Mouse (Mus musculus) C3H10T1/2 (cell line): Measurements from ENCODE around the gene Ddo. TPM values are rescaled to one million over a fixed set of nuclear protein-coding genes. Genes with fewer than 3 reads are reported as not detected.

Experiments used
- polyA plus RNA-seq, 2 experiments: library from polyadenylated mRNA; unstranded; fragments of >200 nt; fragmentation: generic; extraction: Trizol; gene quantifications; one replicate each; pipeline ENCODE4 v1.2.1; 2012; ENCODE audit warnings: missing spikeins in 2 of 2

The Ddo gene
- polyA plus RNA-seq = under 1 TPM in 1 of 2 experiments, not detected in 1; 0.20 TPM

GRCm38 (mm10) chr10:40629656-40630311 is at the start of gene Ddo:
Gene Ddo, plus strand, starts transcription at chr10:40630011.

DNA sequence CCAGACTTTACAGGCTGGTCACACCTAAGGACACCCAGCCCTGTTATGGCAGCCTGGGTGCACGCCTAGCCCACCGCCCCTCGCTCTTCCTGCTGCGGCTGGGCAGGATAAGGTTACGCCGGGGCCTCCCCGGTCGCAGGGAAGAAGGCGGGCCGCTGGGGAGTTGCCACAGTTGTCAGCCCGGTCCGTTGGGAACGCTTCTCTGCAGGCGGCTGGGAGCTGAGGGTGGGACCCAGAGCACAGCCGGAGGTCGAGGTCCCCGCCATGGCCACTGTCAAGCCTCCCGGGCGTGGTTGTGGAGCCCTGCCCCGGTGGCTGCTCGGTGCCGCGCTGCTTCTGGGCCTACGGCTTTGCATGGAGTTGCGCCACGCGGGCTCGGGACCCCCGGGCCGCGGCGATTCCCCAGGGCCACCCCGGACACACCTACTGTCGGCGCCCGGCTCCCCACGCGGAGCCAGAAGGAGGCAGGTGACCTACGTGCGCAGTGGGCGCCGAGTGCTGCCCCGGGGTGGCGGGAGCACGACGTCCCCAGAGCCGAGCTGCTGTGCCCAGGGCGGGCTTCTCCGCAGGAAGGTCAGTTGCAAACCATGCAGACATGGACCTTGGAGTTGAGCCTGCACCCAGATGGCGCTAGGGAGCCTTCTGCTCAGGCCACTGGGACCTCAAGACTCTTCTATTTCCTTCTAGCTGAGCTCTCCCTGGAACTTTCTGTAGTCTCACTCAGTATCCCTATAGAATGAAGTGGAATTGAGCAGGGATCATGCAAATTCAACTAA is 53.5 kb downstream of the Ddo start, which contains the start of gene Mettl24:
Gene Mettl24, plus strand, starts transcription at position 191 of the 776 bp plus-strand sequence.

Other genes starting within 250 kb of the Ddo start
- gene Slc22a16, start 59.7 kb upstream of the Ddo start, polyA plus RNA-seq = not detected
- gene Mettl24, start 53.3 kb downstream of the Ddo start, polyA plus RNA-seq = under 1 TPM; 0.06 TPM